Mouse (Mus musculus): ENCODE measurements around the gene Smarcb1. TPM values are rescaled to one million over a fixed set of nuclear protein-coding genes. Genes with fewer than 3 reads are reported as not detected.

Gene Smarcb1
- total and polyA plus RNA-seq, 3 experiments: 76.2 to 96.0 (median 94.9) TPM

GRCm38 (mm10) chr10:75872915-75873542 is 48.4 kb downstream of the Smarcb1 start:
- H3K36me3 ChIP-seq (replicated peaks in 1 of 2; ENCODE audit: control insufficient read depth in 1 of 2, insufficient read depth in 1 of 2, low read length in 1 of 2): no peaks in the 10 kb centered on the region
- in situ Hi-C loops (cut with MboI; ENCODE audit: low pct_ligation_motif_present, low pct_unique_long_range_greater_than_20kb, low sequenced_read_pairs): no loop called here
- TF ChIP-seq MEF2A (IDR thresholded peaks at IDR 0.05; ENCODE audit: borderline replicate concordance, low read depth, low read length) (no peak), ZNF384 (IDR thresholded peaks at IDR 0.05; ENCODE audit: low read depth, low read length) (no peak), UBTF (IDR thresholded peaks at IDR 0.05; ENCODE audit: low read depth, low read length) (no peak), NRF1 (IDR thresholded peaks at IDR 0.05; ENCODE audit: low read depth, low read length) (no peak), RCOR1 (conservative IDR thresholded peaks at IDR 0.05; ENCODE audit: low read depth, low read length) (no peak), MAZ (IDR thresholded peaks at IDR 0.05; ENCODE audit: low read depth, low read length) (no peak), POLR2AphosphoS2 (IDR thresholded peaks at IDR 0.05; ENCODE audit: low read depth, low read length) (no peak), MXI1 (IDR thresholded peaks at IDR 0.05; ENCODE audit: low read depth, low read length) (no peak), SIN3A (IDR thresholded peaks at IDR 0.05; ENCODE audit: low read length) (no peak), SMC3 (IDR thresholded peaks at IDR 0.05; ENCODE audit: low read depth, low read length) (no peak)
- no peaks in the 10 kb centered on the region; a peak in 1 of 4 replicates for H3K4me1 ChIP-seq (ENCODE audit: control insufficient read depth in 1 of 2, insufficient read depth in 2 of 2)
- H3K27ac ChIP-seq (ENCODE audit: insufficient read depth, low read depth): no peak overlapping the region
- no peak for DNase-seq (ENCODE audit: extremely low read depth)
- no peaks in the 10 kb centered on the region for H3K9me3 ChIP-seq (replicated peaks; ENCODE audit: low read length)
- dilution Hi-C loops (cut with MboI; ENCODE audit: extremely low pct_ligation_motif_present, extremely low pct_unique_long_range_greater_than_20kb, low sequenced_read_pairs): no loop called here
- no peaks in the 10 kb centered on the region for H3K27me3 ChIP-seq (replicated peaks)
- H3K4me3 ChIP-seq (replicated peaks in 1 of 3; ENCODE audit: low read depth in 2 of 3, low read length in 2 of 3, poor library complexity in 1 of 3): no peak overlapping the region
- H3K4me2 ChIP-seq (ENCODE audit: insufficient read depth, low read depth, poor library complexity, severe bottlenecking): no peak overlapping the region
- no peaks in the 10 kb centered on the region for H3K79me2 ChIP-seq (replicated peaks; ENCODE audit: control insufficient read depth, extremely low read depth, insufficient read depth, poor library complexity, severe bottlenecking)
- H3K9ac ChIP-seq (ENCODE audit: insufficient read depth, low read depth): no peak overlapping the region

GRCm38 (mm10) chr10:75872025-75872914 is 49.1 kb downstream of the Smarcb1 start:
- no peak for TF ChIP-seq NRF1 (IDR thresholded peaks at IDR 0.05; ENCODE audit: low read depth, low read length)
- H3K9ac ChIP-seq (ENCODE audit: insufficient read depth, low read depth): no peak overlapping the region
- H3K4me1 ChIP-seq (ENCODE audit: control insufficient read depth in 1 of 2, insufficient read depth in 2 of 2): no peaks in the 10 kb centered on the region; a peak in 1 of 4 replicates
- no peak overlapping the region for H3K27ac ChIP-seq (ENCODE audit: insufficient read depth, low read depth)
- no peak for DNase-seq (ENCODE audit: extremely low read depth)
- no peaks in the 10 kb centered on the region for H3K79me2 ChIP-seq (replicated peaks; ENCODE audit: control insufficient read depth, extremely low read depth, insufficient read depth, poor library complexity, severe bottlenecking)
- H3K27me3 ChIP-seq (replicated peaks): no peaks in the 10 kb centered on the region
- in situ Hi-C loops (cut with MboI; ENCODE audit: low pct_ligation_motif_present, low pct_unique_long_range_greater_than_20kb, low sequenced_read_pairs): no loop called here
- H3K4me2 ChIP-seq (ENCODE audit: insufficient read depth, low read depth, poor library complexity, severe bottlenecking): no peak overlapping the region
- dilution Hi-C loops (cut with MboI; ENCODE audit: extremely low pct_ligation_motif_present, extremely low pct_unique_long_range_greater_than_20kb, low sequenced_read_pairs): no loop called here
- no peaks in the 10 kb centered on the region for H3K9me3 ChIP-seq (replicated peaks; ENCODE audit: low read length)
- no peaks in the 10 kb centered on the region for H3K36me3 ChIP-seq (replicated peaks in 1 of 2; ENCODE audit: control insufficient read depth in 1 of 2, insufficient read depth in 1 of 2, low read length in 1 of 2)
- H3K4me3 ChIP-seq (replicated peaks in 1 of 3; ENCODE audit: low read depth in 2 of 3, low read length in 2 of 3, poor library complexity in 1 of 3): no peak overlapping the region

- Histone ChIP-seq H3K27me3 (replicated peaks) (no peaks in the 10 kb centered on the region), H3K36me3 (replicated peaks in 1 of 2; ENCODE audit: control insufficient read depth in 1 of 2, insufficient read depth in 1 of 2, low read length in 1 of 2) (peaks cover 13 to 23% of the 10 kb centered on the region in 2 experiments)
Measured at GRCm38 (mm10) chr10:75861587-75861986, 59.8 kb downstream of the Smarcb1 start.

More at GRCm38 (mm10) chr10:75861587-75861986, 59.8 kb downstream of the Smarcb1 start:
- no peak for TF ChIP-seq POLR2A (IDR thresholded peaks at IDR 0.05; ENCODE audit: low read depth, low read length)
- no peak for TF ChIP-seq ELF1 (IDR thresholded peaks at IDR 0.05; ENCODE audit: low read depth, low read length)
- no peak for TF ChIP-seq JUN (IDR thresholded peaks at IDR 0.05; ENCODE audit: insufficient read depth, low read depth, low read length)
- Histone ChIP-seq H3K9ac (ENCODE audit: insufficient read depth, low read depth) (no peak overlapping the region), H3K27ac (ENCODE audit: insufficient read depth, low read depth) (no peak overlapping the region), H3K4me2 (ENCODE audit: insufficient read depth, low read depth, poor library complexity, severe bottlenecking) (no peak overlapping the region), H3K9me3 (replicated peaks; ENCODE audit: low read length) (peaks cover 4% of the 10 kb centered on the region), H3K4me3 (replicated peaks in 1 of 3; ENCODE audit: low read depth in 2 of 3, low read length in 2 of 3, poor library complexity in 1 of 3) (no peak overlapping the region), H3K4me1 (ENCODE audit: control insufficient read depth in 1 of 2, insufficient read depth in 2 of 2) (peaks cover 11 to 26% of the 10 kb centered on the region in 2 experiments), H3K79me2 (replicated peaks; ENCODE audit: control insufficient read depth, extremely low read depth, insufficient read depth, poor library complexity, severe bottlenecking) (peaks cover 8% of the 10 kb centered on the region)
- in situ Hi-C loops (cut with MboI; ENCODE audit: low pct_ligation_motif_present, low pct_unique_long_range_greater_than_20kb, low sequenced_read_pairs) (no loop called here), dilution Hi-C loops (cut with MboI; ENCODE audit: extremely low pct_ligation_motif_present, extremely low pct_unique_long_range_greater_than_20kb, low sequenced_read_pairs) (no loop called here)
- DNase-seq (ENCODE audit: extremely low read depth): no peak
